8 mouse cellular contexts compared by ENCODE assay signal in the genomic region with DNA sequence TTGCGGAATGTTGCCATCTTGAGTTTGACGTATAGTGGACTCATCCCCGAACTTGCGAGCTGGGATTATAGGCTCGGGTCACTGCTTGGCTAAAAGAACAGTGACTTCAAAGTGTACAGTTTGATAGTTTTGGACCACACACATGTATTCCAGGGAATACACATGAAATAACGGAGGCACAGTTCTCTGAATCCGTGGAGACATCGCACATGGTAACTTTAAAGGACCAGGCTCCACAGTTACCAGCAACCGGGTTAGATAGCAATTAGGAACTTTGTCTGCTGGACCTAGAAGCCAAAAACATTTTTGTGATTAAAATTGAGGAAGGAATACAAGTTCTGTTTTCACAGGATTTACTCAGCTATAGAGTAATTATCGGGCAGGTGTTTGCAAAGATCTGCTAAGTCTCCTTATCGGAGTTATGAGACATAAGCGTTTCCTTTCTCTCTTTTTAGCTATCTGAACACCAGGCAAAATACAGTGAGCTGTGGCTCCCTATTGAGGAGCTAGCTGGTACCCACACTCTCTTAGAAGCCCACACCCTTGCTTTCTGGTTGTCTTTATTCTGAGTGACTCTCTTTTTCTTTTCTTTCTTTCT. TPM values are rescaled to one million over a fixed set of nuclear protein-coding genes. Genes with fewer than 3 reads are reported as not detected.
DNase-seq lines count a peak whose midpoint lies in the region; ATAC-seq and TF ChIP-seq lines count a peak whose summit lies in the region.

No protein-coding gene starts in this region.

- H3K9ac ChIP-seq in liver, adult 2 months (ENCODE audit: low read depth, low read length), result peak overlapping the region; percentile 90
- H3K9ac ChIP-seq in intestine, embryonic 15.5 days, result peak overlapping the region; percentile 81
- peak overlapping the region; percentile 91 for H3K9ac ChIP-seq in neural tube, embryonic 13.5 days

- peak overlapping the region; percentile 70 for H3K4me2 ChIP-seq in intestine, embryonic 15.5 days (replicated peaks)
- peak overlapping the region; percentile 81 for H3K4me2 ChIP-seq in neural tube, embryonic 13.5 days

- DNase-seq in liver, adult 2 months (ENCODE audit: extremely low read depth, low read depth, low spot score), result peak; percentile 15
- DNase-seq in liver, result no peak
- DNase-seq in embryonic facial prominence, embryonic 10.5 days (ENCODE audit: low spot score), result no peak
- DNase-seq in embryo, embryonic 10.5 days (ENCODE audit: low spot score), result no peak
- no peak for DNase-seq in right cerebral cortex, postnatal 10 days (ENCODE audit: low spot score in 2 of 2)
- DNase-seq in right cerebral cortex, postnatal 14 days, result no peak

- WGBS in liver, adult 2 months, result 10% methylated on average over 12 of the region's 12 CpGs
- 22% methylated on average over 12 of the region's 12 CpGs for WGBS in embryonic facial prominence, embryonic 10.5 days
- 14% methylated on average over 12 of the region's 12 CpGs for WGBS in intestine, embryonic 15.5 days
- WGBS in neural tube, embryonic 13.5 days, result 22% methylated on average over 12 of the region's 12 CpGs

- peak; percentile 8; the same call in 1 of the 2 replicates for ATAC-seq in intestine, embryonic 15.5 days
- no peak for ATAC-seq in neural tube, embryonic 13.5 days (ENCODE audit: low read depth)

- peak overlapping the region; percentile 100 for H3K4me3 ChIP-seq in liver, adult 2 months (ENCODE audit: insufficient read depth, low read depth, low read length)
- H3K4me3 ChIP-seq in embryonic facial prominence, embryonic 10.5 days, result peak overlapping the region; percentile 96
- peak overlapping the region; percentile 82 for H3K4me3 ChIP-seq in intestine, embryonic 15.5 days (replicated peaks)
- peak overlapping the region; percentile 80 for H3K4me3 ChIP-seq in neural tube, embryonic 13.5 days

- H3K4me1 ChIP-seq in liver, adult 2 months (ENCODE audit: control insufficient read depth, insufficient read depth, low read length), result no peaks in the 10 kb centered on the region; the same call in 1 of the 2 replicates
- peaks cover 13% of the 10 kb centered on the region; the same call in 1 of the 2 replicates for H3K4me1 ChIP-seq in embryonic facial prominence, embryonic 10.5 days
- H3K4me1 ChIP-seq in intestine, embryonic 15.5 days (replicated peaks), result peaks cover 3% of the 10 kb centered on the region; the same call in 1 of the 2 replicates
- peaks cover 16% of the 10 kb centered on the region for H3K4me1 ChIP-seq in neural tube, embryonic 13.5 days (replicated peaks)

- H3K9me3 ChIP-seq in embryonic facial prominence, embryonic 10.5 days, result no peaks in the 10 kb centered on the region
- no peaks in the 10 kb centered on the region for H3K9me3 ChIP-seq in intestine, embryonic 15.5 days
- no peaks in the 10 kb centered on the region for H3K9me3 ChIP-seq in neural tube, embryonic 13.5 days

- peak overlapping the region; percentile 29 for H3K27ac ChIP-seq in liver, adult 2 months (replicated peaks; ENCODE audit: insufficient read depth, low read depth, low read length)
- H3K27ac ChIP-seq in embryonic facial prominence, embryonic 10.5 days (replicated peaks), result peak overlapping the region; percentile 88
- H3K27ac ChIP-seq in intestine, embryonic 15.5 days, result no peak overlapping the region
- no peak overlapping the region for H3K27ac ChIP-seq in neural tube, embryonic 13.5 days (replicated peaks)

- peaks cover 19% of the 10 kb centered on the region; the same call in 1 of the 2 replicates for H3K79me2 ChIP-seq in liver, adult 2 months (ENCODE audit: control insufficient read depth, insufficient read depth, low read length)

- no peak for TF ChIP-seq CTCF in liver, adult 2 months (IDR thresholded peaks at IDR 0.05; ENCODE audit: low read depth, low read length)

- H3K27me3 ChIP-seq in liver, adult 2 months (ENCODE audit: control insufficient read depth, insufficient read depth, low read length), result no peaks in the 10 kb centered on the region
- H3K27me3 ChIP-seq in embryonic facial prominence, embryonic 10.5 days (replicated peaks; ENCODE audit: low read depth, poor library complexity, severe bottlenecking), result no peaks in the 10 kb centered on the region
- H3K27me3 ChIP-seq in intestine, embryonic 15.5 days (replicated peaks), result no peaks in the 10 kb centered on the region
- H3K27me3 ChIP-seq in neural tube, embryonic 13.5 days, result no peaks in the 10 kb centered on the region

- TF ChIP-seq POLR2A in liver, adult 2 months (IDR thresholded peaks at IDR 0.05; ENCODE audit: extremely low read depth, insufficient read depth, low read length), result no peak

- no peaks in the 10 kb centered on the region for H3K36me3 ChIP-seq in liver, adult 2 months (ENCODE audit: control insufficient read depth, insufficient read depth, low read length)
- peaks cover 9% of the 10 kb centered on the region; the same call in 1 of the 2 replicates for H3K36me3 ChIP-seq in embryonic facial prominence, embryonic 10.5 days (replicated peaks)
- H3K36me3 ChIP-seq in intestine, embryonic 15.5 days, result no peaks in the 10 kb centered on the region
- H3K36me3 ChIP-seq in neural tube, embryonic 13.5 days, result no peaks in the 10 kb centered on the region

RNA-seq across cellular contexts. Expression of a gene that starts 0.8 kb away (rescaled TPM):
- total RNA-seq in liver, adult 2 months (2014; rRNA removed), result 5.8 and 6.8 TPM in 2 replicates
- 1.3 TPM in 2 replicates for polyA plus RNA-seq in liver, adult 2 months (2012; rRNA removed)
- polyA plus RNA-seq in embryonic facial prominence, embryonic 10.5 days (2016; fragmentation: Nextera tagmentation; extraction: Ambion mirVana), result 32.6 and 34.3 TPM in 2 replicates
- 18.7 and 21.2 TPM in 2 replicates for polyA plus RNA-seq in intestine, embryonic 15.5 days (2015; fragmentation: Nextera tagmentation; extraction: Ambion mirVana)
- 28.0 and 31.7 TPM in 2 replicates for polyA plus RNA-seq in neural tube, embryonic 13.5 days (2015; fragmentation: Nextera tagmentation; extraction: Ambion mirVana)

RNA-seq across cellular contexts. Expression of a gene that starts 21.0 kb away (rescaled TPM):
- 29.6 and 35.0 TPM in 2 replicates for total RNA-seq in liver, adult 2 months (2014; rRNA removed)
- polyA plus RNA-seq in liver, adult 2 months (2012; rRNA removed), result 48.5 and 77.3 TPM in 2 replicates
- 78.2 and 88.4 TPM in 2 replicates for polyA plus RNA-seq in embryonic facial prominence, embryonic 10.5 days (2016; fragmentation: Nextera tagmentation; extraction: Ambion mirVana)
- 68.7 and 78.0 TPM in 2 replicates for polyA plus RNA-seq in intestine, embryonic 15.5 days (2015; fragmentation: Nextera tagmentation; extraction: Ambion mirVana)
- polyA plus RNA-seq in neural tube, embryonic 13.5 days (2015; fragmentation: Nextera tagmentation; extraction: Ambion mirVana), result 71.4 and 75.0 TPM in 2 replicates

Comparison
In these comparisons a context has a peak if more than half of its experiments do, and no peak if none do; other contexts are left out.
1. H3K27ac ChIP-seq: peak in liver, adult 2 months (single experiment) and embryonic facial prominence, embryonic 10.5 days (single experiment); none in intestine, embryonic 15.5 days (single experiment) and neural tube, embryonic 13.5 days (single experiment).
2. Peak in every context shown above with its lines, with median percentiles within 50 percentile points of each other: H3K4me3 ChIP-seq and H3K9ac ChIP-seq.